Mouse (Mus musculus) G1E-ER4 (cell line): ENCODE results near the gene Irak1. TPM values are rescaled to one million over a fixed set of nuclear protein-coding genes. Genes with fewer than 3 reads are reported as not detected.

ENCODE experiments used
- GATA1 ChIP-seq: IDR thresholded peaks from one replicate; pipeline ENCODE4 v1.8.0; 2012; ENCODE audit warnings: low read length, inconsistent platforms
- polyA plus RNA-seq: library from polyadenylated mRNA; stranded (reverse); fragments of >175 nt; gene quantifications from 2 replicates; pipeline ENCODE4 v1.2.3, GENCODE M21; 2012

Irak1 gene
- polyA plus RNA-seq, 1 experiment = 346 TPM

DNA sequence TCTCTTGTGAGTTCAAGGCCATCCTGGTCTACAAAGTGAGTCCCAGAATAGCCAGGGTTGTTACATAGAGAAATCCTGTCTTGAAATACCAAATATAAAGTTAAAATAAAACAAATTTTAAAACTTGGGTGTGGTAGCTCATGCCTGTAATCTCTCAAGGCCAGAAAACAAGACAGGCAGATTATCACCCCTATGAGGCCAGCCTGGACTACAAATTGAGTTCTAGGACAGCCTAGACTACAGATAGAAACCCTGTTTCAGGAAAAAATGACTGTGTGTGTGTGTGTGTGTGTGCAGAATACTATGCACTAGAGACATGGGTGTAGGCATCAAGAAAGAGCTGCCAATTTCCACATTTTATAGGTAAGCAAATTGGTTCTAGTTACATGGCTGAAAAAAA is 52.9 kb downstream of the Irak1 start:
- no peak for TF ChIP-seq GATA1

DNA sequence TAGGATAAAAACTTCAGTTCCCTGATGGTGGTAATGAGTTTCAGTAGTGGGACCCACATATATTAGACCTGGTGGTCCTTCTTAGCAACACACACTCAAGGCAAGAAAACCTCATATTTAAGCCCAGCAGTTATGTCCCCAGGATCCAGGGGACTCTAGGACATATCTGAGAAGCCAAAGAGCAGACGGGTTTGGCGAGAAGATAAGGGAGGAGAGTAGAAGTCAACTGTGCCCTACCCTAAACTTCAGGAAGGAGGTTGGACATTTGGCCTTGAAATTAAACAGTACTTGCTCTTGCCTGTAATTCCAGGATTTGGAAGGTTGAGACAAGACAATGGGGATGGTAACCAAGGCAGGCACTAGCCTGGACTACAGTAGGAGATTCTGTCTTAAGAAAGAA is 54.0 kb downstream of the Irak1 start:
- no peak for TF ChIP-seq GATA1

DNA sequence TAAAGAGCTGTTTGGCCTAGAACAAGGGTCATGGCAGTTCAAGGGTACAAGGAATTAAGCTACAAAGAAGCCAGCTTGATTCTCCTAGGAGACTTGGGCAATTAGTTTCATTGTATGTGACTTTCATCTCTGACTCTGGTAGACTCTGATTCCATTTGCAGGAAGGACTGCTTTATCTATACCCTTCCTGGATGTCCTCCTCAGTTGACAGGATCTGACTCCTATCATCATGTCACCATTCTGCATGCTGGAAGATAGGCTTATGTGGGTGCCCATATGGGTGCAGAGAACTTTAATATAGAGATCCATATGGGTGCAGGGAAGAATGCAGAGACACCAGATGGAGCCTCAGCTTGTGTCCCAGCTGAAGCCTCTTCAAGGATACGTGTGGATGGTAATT is 54.6 kb downstream of the Irak1 start:
- TF ChIP-seq GATA1 = no peak

- no peak for TF ChIP-seq GATA1
Measured at GRCm38 (mm10) chrX:73967177-73968075, 56.3 kb downstream of the Irak1 start.

DNA sequence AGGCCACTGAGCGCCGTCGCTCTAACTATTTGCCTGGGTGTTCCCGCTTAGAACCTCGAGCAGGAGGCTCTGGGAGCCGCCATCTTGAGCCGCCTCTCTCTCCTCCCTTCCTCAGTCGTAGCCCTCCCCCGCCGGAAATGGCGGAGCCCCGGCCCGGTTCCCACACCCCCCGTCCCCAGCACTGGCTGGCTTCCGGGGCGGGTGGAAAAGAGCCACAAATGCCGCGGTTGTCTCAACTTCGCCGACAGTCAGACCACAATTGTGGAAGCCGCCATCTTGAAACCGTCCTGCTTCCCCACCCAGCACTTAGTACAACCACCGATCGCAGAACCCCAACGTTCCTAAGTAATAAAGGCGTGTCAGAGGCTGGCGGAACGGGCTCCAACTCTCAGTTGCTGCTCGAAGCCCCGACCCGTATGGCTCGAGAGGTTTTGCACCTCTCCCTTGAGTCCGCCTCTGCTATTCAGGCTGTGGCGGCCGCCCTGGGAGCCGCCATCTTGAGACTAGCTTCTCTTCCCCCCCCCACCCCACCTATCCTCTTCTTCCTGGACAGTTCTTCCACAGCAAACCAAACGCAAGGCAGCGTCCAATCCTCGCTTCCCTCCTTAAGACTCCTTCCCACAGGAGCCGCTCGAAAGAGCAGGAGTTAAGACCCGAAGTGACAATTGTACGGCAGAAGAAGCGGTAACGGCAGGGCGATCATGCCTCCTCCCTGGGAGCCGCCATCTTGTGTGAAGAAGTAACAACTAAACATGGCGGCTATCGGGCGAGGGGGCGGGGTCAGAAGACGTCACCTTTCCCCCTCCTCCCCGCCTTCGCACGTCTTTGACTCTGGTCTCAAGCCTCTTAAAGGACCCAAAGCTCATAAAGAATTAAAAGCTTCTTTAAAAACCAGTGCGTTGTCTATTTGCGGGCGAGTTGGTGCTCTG is 57.2 kb downstream of the Irak1 start, which contains the start of gene Hcfc1:
Gene Hcfc1 (minus strand): TSS at position 110 of the 929 bp plus-strand sequence.
- TF ChIP-seq GATA1 = no peak

DNA sequence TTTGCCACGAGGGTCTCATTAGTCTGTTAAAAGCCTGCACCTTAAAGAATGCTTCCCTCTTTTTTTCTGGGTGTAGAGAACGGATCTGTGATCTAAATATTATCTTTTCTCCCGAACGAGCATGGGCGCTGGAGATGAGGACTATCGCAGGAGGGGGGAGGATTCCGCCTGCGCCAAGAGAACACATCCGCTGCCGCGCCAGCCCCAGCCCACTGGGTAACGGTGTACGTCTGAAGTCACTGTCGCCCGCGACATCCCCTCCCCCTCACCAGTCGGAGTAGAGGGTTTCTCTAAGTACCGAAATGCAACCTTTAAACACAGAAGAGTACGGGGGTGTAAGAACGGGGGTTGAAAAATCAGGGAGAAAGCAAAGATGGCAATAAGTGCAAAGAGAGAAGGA is 58.4 kb downstream of the Irak1 start:
- TF ChIP-seq GATA1 = no peak

- TF ChIP-seq GATA1 = no peak
Measured at GRCm38 (mm10) chrX:73964363-73964762, 59.4 kb downstream of the Irak1 start.

Other genes starting within 250 kb of the Irak1 start
- gene Srpk3, start 249.5 kb downstream of the Irak1 start, polyA plus RNA-seq = not detected in 2 replicates
- 31.6 and 36.9 TPM in 2 replicates for gene Idh3g, start 237.0 kb downstream of the Irak1 start, polyA plus RNA-seq
- 18.1 and 22.8 TPM in 2 replicates for gene Ssr4, start 236.9 kb downstream of the Irak1 start, polyA plus RNA-seq
- gene Pdzd4, start 198.9 kb downstream of the Irak1 start, polyA plus RNA-seq = not detected in 2 replicates
- not detected in 2 replicates for gene Avpr2, start 131.8 kb downstream of the Irak1 start, polyA plus RNA-seq
- gene L1cam, start 127.8 kb downstream of the Irak1 start, polyA plus RNA-seq = not detected in 2 replicates
- 0.82 and 1.1 TPM in 2 replicates for gene Arhgap4, start 102.0 kb downstream of the Irak1 start, polyA plus RNA-seq
- 198 and 297 TPM in 2 replicates for gene Naa10, start 102.0 kb downstream of the Irak1 start, polyA plus RNA-seq
- 30.4 and 144 TPM in 2 replicates for gene Renbp, start 93.1 kb downstream of the Irak1 start, polyA plus RNA-seq
- 168 and 221 TPM in 2 replicates for gene Hcfc1, start 57.6 kb downstream of the Irak1 start, polyA plus RNA-seq
- not detected in 2 replicates for gene Opn1mw, start 103.5 kb upstream of the Irak1 start, polyA plus RNA-seq
- gene Mecp2, start 111.4 kb upstream of the Irak1 start, polyA plus RNA-seq = 45.0 and 52.5 TPM in 2 replicates
- not detected in 2 replicates for gene Tex28, start 143.9 kb upstream of the Irak1 start, polyA plus RNA-seq
- not detected in 2 replicates for gene Tktl1, start 153.3 kb upstream of the Irak1 start, polyA plus RNA-seq
- 66.0 and 78.5 TPM in 2 replicates for gene Flna, start 225.9 kb upstream of the Irak1 start, polyA plus RNA-seq
- gene Emd, start 230.8 kb upstream of the Irak1 start, polyA plus RNA-seq = 29.1 and 54.9 TPM in 2 replicates
- 726 and 861 TPM in 2 replicates for gene Rpl10, start 246.9 kb upstream of the Irak1 start, polyA plus RNA-seq